Mouse (Mus musculus) hindlimb bud, embryonic 11.5 days (tissue): ENCODE results near the gene Gm20721.
"Not testable (repeated sequence)": the region's sequence is repeated elsewhere in the genome, so short reads cannot be mapped to it uniquely, and the experiment has no call there.

Experiments
- DNase-seq: peaks from one replicate; pipeline ENCODE4 v3.0.0-alpha.2; 2012; ENCODE audit warnings: low read depth, low spot score; ENCODE audit errors: extremely low spot score

Gene Gm20721

GRCm38 (mm10) chr2:174346612-174346998 lies at the start of gene Gm20721:
Gene Gm20721, minus strand, starts transcription at chr2:174346712.
- no peak for DNase-seq

GRCm38 (mm10) chr2:174393383-174393782 lies 46.9 kb upstream of the Gm20721 start:
- no peak for DNase-seq

- no peak for DNase-seq
Measured at GRCm38 (mm10) chr2:174392554-174392953, 46.0 kb upstream of the Gm20721 start.

GRCm38 (mm10) chr2:174391936-174392335 lies 45.4 kb upstream of the Gm20721 start:
- DNase-seq: no peak

- no peak for DNase-seq
Measured at GRCm38 (mm10) chr2:174381021-174381420, 34.5 kb upstream of the Gm20721 start.

GRCm38 (mm10) chr2:174366571-174366970 lies 20.1 kb upstream of the Gm20721 start:
- DNase-seq: no peak

GRCm38 (mm10) chr2:174359656-174360055 lies 13.1 kb upstream of the Gm20721 start:
- no peak for DNase-seq

GRCm38 (mm10) chr2:174358516-174358915 lies 12.0 kb upstream of the Gm20721 start:
- DNase-seq: no peak

GRCm38 (mm10) chr2:174346999-174347668 lies 622 bp upstream of the Gm20721 start:
- not testable (repeated sequence) for DNase-seq

- no peak for DNase-seq
Measured at GRCm38 (mm10) chr2:174344996-174345395, 1.5 kb downstream of the Gm20721 start.

GRCm38 (mm10) chr2:174344003-174344655 lies 2.4 kb downstream of the Gm20721 start:
- DNase-seq: no peak

GRCm38 (mm10) chr2:174343566-174343965 lies 2.9 kb downstream of the Gm20721 start:
- no peak for DNase-seq

GRCm38 (mm10) chr2:174342793-174343400 lies 3.6 kb downstream of the Gm20721 start:
- no peak for DNase-seq

- DNase-seq: no peak
Measured at GRCm38 (mm10) chr2:174340893-174341580, 5.5 kb downstream of the Gm20721 start.

- DNase-seq: no peak
Measured at GRCm38 (mm10) chr2:174340229-174340892, 6.2 kb downstream of the Gm20721 start.

GRCm38 (mm10) chr2:174339701-174340100 lies 6.8 kb downstream of the Gm20721 start:
- no peak for DNase-seq

- DNase-seq: no peak
Measured at GRCm38 (mm10) chr2:174337275-174337674, 9.2 kb downstream of the Gm20721 start.

GRCm38 (mm10) chr2:174334415-174334814 lies 12.1 kb downstream of the Gm20721 start:
- no peak for DNase-seq

- DNase-seq: no peak
Measured at GRCm38 (mm10) chr2:174333239-174333890, 13.1 kb downstream of the Gm20721 start.

- no peak for DNase-seq
Measured at GRCm38 (mm10) chr2:174331282-174332030, 15.1 kb downstream of the Gm20721 start.
